Mouse (Mus musculus) lung, postnatal 0 days (tissue): ENCODE results near the gene Zfp652. TPM values are rescaled to one million over a fixed set of nuclear protein-coding genes. Genes with fewer than 3 reads are reported as not detected.

Experiments
- ATAC-seq: fragments of 200-750 bp; cut with Nextera tagmentation; 2 replicates; pipeline ENCODE4 v1.8.0; 2017; ENCODE audit warnings: moderate library complexity
- DNase-seq: peaks from one replicate; pipeline ENCODE4 v3.0.0-alpha.2; 2016; ENCODE audit warnings: low spot score
- H3K27ac ChIP-seq: fragments of 300-500 bp; sonication (generic); 2 replicates; pipeline ENCODE4 v1.5.1; 2014; ENCODE audit warnings: antibody characterized with exemption, mild to moderate bottlenecking, low read length, mixed read lengths
- H3K27me3 ChIP-seq: fragments of 300-500 bp; sonication (generic); replicated peaks from 2 replicates; pipeline ENCODE4 v1.6.1; 2014; ENCODE audit warnings: low read length, mixed read lengths; ENCODE audit not compliant: insufficient read depth
- H3K36me3 ChIP-seq: fragments of 300-500 bp; sonication (generic); 2 replicates; pipeline ENCODE4 v1.6.1; 2014; ENCODE audit warnings: low read length, mixed read lengths; ENCODE audit not compliant: insufficient read depth
- H3K4me1 ChIP-seq: fragments of 300-500 bp; sonication (generic); 2 replicates; pipeline ENCODE4 v1.6.1; 2014; ENCODE audit warnings: antibody characterized with exemption, low read depth, low read length, mixed read lengths; ENCODE audit not compliant: insufficient read depth
- H3K4me2 ChIP-seq: fragments of 300-500 bp; sonication (generic); replicated peaks from 2 replicates; pipeline ENCODE4 v1.6.1; 2014; ENCODE audit warnings: low read depth, mild to moderate bottlenecking, low read length, moderate library complexity, mixed read lengths
- H3K4me3 ChIP-seq: fragments of 300-500 bp; sonication (generic); 2 replicates; pipeline ENCODE4 v1.5.1; 2014; ENCODE audit warnings: low read depth, low read length
- H3K9ac ChIP-seq: fragments of 300-500 bp; sonication (generic); replicated peaks from 2 replicates; pipeline ENCODE4 v1.6.1; 2014; ENCODE audit warnings: low read depth, mild to moderate bottlenecking
- H3K9me3 ChIP-seq: fragments of 300-500 bp; sonication (generic); 2 replicates; pipeline ENCODE4 v1.6.1; 2016; ENCODE audit warnings: low read length, mixed read lengths
- CTCF ChIP-seq: IDR thresholded peaks from 2 replicates; pipeline ENCODE4 v1.5.1; 2016; ENCODE audit warnings: antibody characterized with exemption, mild to moderate bottlenecking
- EP300 ChIP-seq: IDR thresholded peaks from 2 replicates; pipeline ENCODE4 v1.6.1; 2016; ENCODE audit warnings: antibody characterized with exemption, mild to moderate bottlenecking, control low read depth
- WGBS: fragments of 180-500 bp; shearing (Covaris S2); extraction: QIAGEN DNeasy Blood & Tissue Kit; methylation state at CpG from one replicate; pipeline ENCODE4 v1.1.7; 2014; 5-methylcytosine and 5-hydroxymethylcytosine counted together
- polyA plus RNA-seq: library from polyadenylated mRNA; unstranded; fragments of >200 nt; fragmentation: Nextera tagmentation; extraction: Ambion mirVana; gene quantifications from 2 replicates; pipeline ENCODE4 v1.2.1, GENCODE M21; 2015

The Zfp652 gene
- polyA plus RNA-seq, 1 experiment from 2014 or later = 18.5 TPM

GRCm38 (mm10) chr11:95841498-95841830 lies 129.0 kb downstream of the Zfp652 start:
- no peaks in the 10 kb centered on the region for H3K36me3 ChIP-seq
- peak overlapping the region; percentile 36 for H3K4me3 ChIP-seq
- DNase-seq (no peak), ATAC-seq (no peak)
- H3K4me2 ChIP-seq = peak overlapping the region; percentile 46
- 0 out of 2 replicates have a peak overlapping the region, but pooled peaks have one; percentile 20 for H3K9ac ChIP-seq
- H3K27me3 ChIP-seq = no peaks in the 10 kb centered on the region
- peak overlapping the region; percentile 78 for H3K27ac ChIP-seq
- 42% methylated on average over 10 of the region's 10 CpGs for WGBS
- no peaks in the 10 kb centered on the region for H3K9me3 ChIP-seq
- peaks cover 9% of the 10 kb centered on the region; the same call in 1 of the 2 replicates for H3K4me1 ChIP-seq
- TF ChIP-seq EP300 (no peak), CTCF (no peak)

- no peaks in the 10 kb centered on the region for H3K36me3 ChIP-seq
- peak; percentile 84 for DNase-seq
- 0 out of 2 replicates have a peak within 1 kb of the TSS, but pooled peaks have one; percentile 20 for H3K9ac ChIP-seq
- peak within 1 kb of the TSS; percentile 36 for H3K4me3 ChIP-seq
- ATAC-seq = peak; percentile 90
- no peaks in the 10 kb centered on the region for H3K27me3 ChIP-seq
- H3K9me3 ChIP-seq = no peaks in the 10 kb centered on the region
- peak within 1 kb of the TSS; percentile 46 for H3K4me2 ChIP-seq
- H3K27ac ChIP-seq = peak within 1 kb of the TSS; percentile 78
- no peak for TF ChIP-seq CTCF
- peak; percentile 68 for TF ChIP-seq EP300
- peaks cover 2% of the 10 kb centered on the region; the same call in 1 of the 2 replicates for H3K4me1 ChIP-seq
- WGBS = 19% methylated on average over 11 of the region's 11 CpGs
These were observed 129.7 kb downstream of the Zfp652 start, which contains the start of gene Abi3 for GRCm38 (mm10) chr11:95842074-95842681. Gene Abi3 (minus strand): TSS chr11:95842476.

- Histone ChIP-seq H3K4me1 (peaks cover 2% of the 10 kb centered on the region; the same call in 1 of the 2 replicates), H3K36me3 (no peaks in the 10 kb centered on the region), H3K9ac (no peak overlapping the region)
These were observed 130.5 kb downstream of the Zfp652 start for GRCm38 (mm10) chr11:95842953-95843352.

GRCm38 (mm10) chr11:95843421-95843950 lies 131.0 kb downstream of the Zfp652 start:
- DNase-seq (no peak), ATAC-seq (no peak)
- H3K27ac ChIP-seq = peak overlapping the region; percentile 78
- no peak overlapping the region for H3K9ac ChIP-seq
- no peaks in the 10 kb centered on the region for H3K27me3 ChIP-seq
- 53% methylated on average over 6 of the region's 6 CpGs for WGBS
- no peak for TF ChIP-seq EP300
- no peak for TF ChIP-seq CTCF
- no peaks in the 10 kb centered on the region for H3K9me3 ChIP-seq
- H3K4me1 ChIP-seq = peaks cover 2% of the 10 kb centered on the region; the same call in 1 of the 2 replicates
- H3K4me3 ChIP-seq = no peak overlapping the region
- peak overlapping the region; percentile 32 for H3K4me2 ChIP-seq
- no peaks in the 10 kb centered on the region for H3K36me3 ChIP-seq

More at GRCm38 (mm10) chr11:95842953-95843352, 130.5 kb downstream of the Zfp652 start:
- ATAC-seq = peak; percentile 41
- H3K4me2 ChIP-seq = peak overlapping the region; percentile 40
- peak overlapping the region; percentile 78 for H3K27ac ChIP-seq
- no peaks in the 10 kb centered on the region for H3K27me3 ChIP-seq
- WGBS = 50% methylated on average over 5 of the region's 5 CpGs
- peak; percentile 48 for DNase-seq
- TF ChIP-seq EP300 = no peak
- no peak for TF ChIP-seq CTCF
- H3K4me3 ChIP-seq = no peak overlapping the region
- H3K9me3 ChIP-seq = no peaks in the 10 kb centered on the region

GRCm38 (mm10) chr11:95844935-95845334 lies 132.5 kb downstream of the Zfp652 start:
- WGBS = 66% methylated on average over 4 of the region's 4 CpGs
- Histone ChIP-seq H3K27me3 (no peaks in the 10 kb centered on the region), H3K4me3 (no peak overlapping the region), H3K9me3 (no peaks in the 10 kb centered on the region), H3K9ac (no peak overlapping the region), H3K27ac (no peak overlapping the region), H3K4me1 (peaks cover 2% of the 10 kb centered on the region; the same call in 1 of the 2 replicates), H3K4me2 (no peak overlapping the region), H3K36me3 (no peaks in the 10 kb centered on the region)
- ATAC-seq = no peak
- TF ChIP-seq EP300 = no peak
- no peak for TF ChIP-seq CTCF
- no peak for DNase-seq

- H3K9me3 ChIP-seq = no peaks in the 10 kb centered on the region
- WGBS = 81% methylated on average over 2 of the region's 2 CpGs
- no peaks in the 10 kb centered on the region for H3K27me3 ChIP-seq
- no peak for ATAC-seq
- no peak overlapping the region for H3K9ac ChIP-seq
- no peak overlapping the region for H3K4me2 ChIP-seq
- TF ChIP-seq EP300 = no peak
- no peak for TF ChIP-seq CTCF
- no peaks in the 10 kb centered on the region for H3K4me1 ChIP-seq
- H3K36me3 ChIP-seq = no peaks in the 10 kb centered on the region
- no peak overlapping the region for H3K4me3 ChIP-seq
- DNase-seq = no peak
- H3K27ac ChIP-seq = no peak overlapping the region
These were observed 138.4 kb downstream of the Zfp652 start for GRCm38 (mm10) chr11:95850898-95851297.
